Comparison of ENCODE assay signal across 18 mouse cellular contexts in genomic region chr13:112666433-112667024, GRCm38 (mm10). TPM values are rescaled to one million over a fixed set of nuclear protein-coding genes. Genes with fewer than 3 reads are reported as not detected.
A peak's percentile ranks its signal among the peaks of the same experiment; 100 is the strongest.
DNase-seq lines count a peak whose midpoint lies in the region; ATAC-seq and TF ChIP-seq lines count a peak whose summit lies in the region.
"Had no signal": no experiment of that assay in that cellular context is flagged by ENCODE, and none has a peak within 500 bp of the region (broad histone marks: within the 10 kb centered on the region; RNA-seq: fewer than 3 reads in every experiment).

No protein-coding gene starts in this region.

- peaks cover 18% of the 10 kb centered on the region; the same call in 1 of the 2 replicates for H3K4me1 ChIP-seq in heart, embryonic 10.5 days
- H3K4me1 ChIP-seq in small intestine, adult 2 months (ENCODE audit: control insufficient read depth, insufficient read depth, insufficient read length, low read length) = no peaks in the 10 kb centered on the region
- H3K4me1 ChIP-seq: limb, embryonic 12.5 days had no signal

- no peak for TF ChIP-seq POLR2A in small intestine, adult 2 months (IDR thresholded peaks at IDR 0.05; ENCODE audit: low read depth, low read length)

- WGBS in heart, embryonic 10.5 days = 77% methylated on average over 10 of the region's 10 CpGs
- 85% methylated on average over 10 of the region's 10 CpGs for WGBS in small intestine, adult 2 months

- peak overlapping the region; percentile 42; the same call in 1 of the 2 replicates for H3K27ac ChIP-seq in heart, embryonic 10.5 days
- H3K27ac ChIP-seq in small intestine, adult 2 months (ENCODE audit: insufficient read depth, low read depth, low read length) = 0 out of 2 replicates have a peak overlapping the region, but pooled peaks have one; percentile 40
- H3K27ac ChIP-seq: embryonic facial prominence, embryonic 12.5 days; hindbrain, postnatal 0 days; limb, embryonic 12.5 days had no signal

- no peak for TF ChIP-seq CTCF in small intestine, adult 2 months (IDR thresholded peaks at IDR 0.05; ENCODE audit: extremely low read depth, insufficient read length, insufficient replicate concordance, low read depth, low read length)

- H3K4me3 ChIP-seq in heart, embryonic 10.5 days = no peak overlapping the region
- H3K4me3 ChIP-seq in small intestine, adult 2 months (ENCODE audit: low read depth, low read length) = no peak overlapping the region
- H3K4me3 ChIP-seq: embryonic facial prominence, embryonic 12.5 days; limb, embryonic 12.5 days had no signal

- ATAC-seq in granulocyte monocyte progenitor cell, adult 5-6 weeks (replicated peaks; ENCODE audit: poor library complexity, severe bottlenecking) = peak; percentile 93
- ATAC-seq: hindbrain, postnatal 0 days had no signal

- peaks cover 5% of the 10 kb centered on the region for H3K36me3 ChIP-seq in heart, embryonic 10.5 days
- H3K36me3 ChIP-seq in small intestine, adult 2 months (ENCODE audit: control insufficient read depth, insufficient read depth, low read length) = 0 out of 2 replicates have a peak, but pooled peaks cover 2% of the 10 kb centered on the region
- H3K36me3 ChIP-seq: embryonic facial prominence, embryonic 12.5 days had no signal

- peak; percentile 61 for DNase-seq in heart, embryonic 10.5 days (ENCODE audit: low spot score)
- DNase-seq in heart, adult 8-10 months (ENCODE audit: low spot score) = no peak
- peak; percentile 39 for DNase-seq in lung, postnatal 25 days (ENCODE audit: low spot score)
- no peak for DNase-seq in lung, postnatal 14 days
- no peak for DNase-seq in left cerebral cortex, adult 8-10 months (ENCODE audit: low spot score in 2 of 2)
- no peak for DNase-seq in right cerebral cortex, adult 18-20 months
- DNase-seq: adrenal gland, postnatal 10 days; cerebellum, postnatal 36 days; gastrocnemius, postnatal 36 days; kidney, adult 8-10 months; kidney, postnatal 4 days; midbrain, embryonic 14.5 days; thymus, adult 2 months had no signal

- H3K27me3 ChIP-seq in heart, embryonic 10.5 days (ENCODE audit: insufficient read depth, poor library complexity, severe bottlenecking) = no peaks in the 10 kb centered on the region
- H3K27me3 ChIP-seq in small intestine, adult 2 months (ENCODE audit: control insufficient read depth, insufficient read depth, low read length) = no peaks in the 10 kb centered on the region
- H3K27me3 ChIP-seq: embryonic facial prominence, embryonic 12.5 days; limb, embryonic 12.5 days had no signal

- H3K9me3 ChIP-seq in heart, embryonic 10.5 days = no peaks in the 10 kb centered on the region
- H3K9me3 ChIP-seq: embryonic facial prominence, embryonic 12.5 days; limb, embryonic 12.5 days had no signal

RNA-seq across cellular contexts. Expression of gene Slc38a9, which starts 6.0 kb away (rescaled TPM):
- polyA plus RNA-seq in heart, embryonic 10.5 days (2016; fragmentation: Nextera tagmentation; extraction: Ambion mirVana) = 11.2 and 13.9 TPM in 2 replicates
- 10 to 100 TPM in 3 of 4 experiments, 1 to 10 TPM in 1; 9.1 to 12.2 (median 10.8) TPM for total RNA-seq in heart, adult 8-10 months (2022)
- total RNA-seq in granulocyte monocyte progenitor cell, adult 5-6 weeks (2014; fragmentation: Nextera tagmentation) = 23.7 and 26.2 TPM in 2 replicates
- total RNA-seq in granulocyte monocyte progenitor cell, adult 5-6 weeks (2017) = 10.2 and 15.9 TPM in 2 replicates
- polyA plus RNA-seq in small intestine, adult 2 months (2012; rRNA removed) = 1.3 and 2.9 TPM in 2 replicates
- 10 to 100 TPM; 21.0 to 30.3 (median 26.1) TPM for total RNA-seq in left cerebral cortex, adult 8-10 months (2022)

RNA-seq across cellular contexts. Expression of gene Ddx4, which starts 14.3 kb away (rescaled TPM):
- 1.1 TPM in 2 replicates for polyA plus RNA-seq in heart, embryonic 10.5 days (2016; fragmentation: Nextera tagmentation; extraction: Ambion mirVana)
- total RNA-seq in heart, adult 8-10 months (2022) = under 1 TPM in 2 of 4 experiments, not detected in 2; 0.09 to 0.12 TPM
- total RNA-seq in granulocyte monocyte progenitor cell, adult 5-6 weeks (2014; fragmentation: Nextera tagmentation) = not detected in 2 replicates
- total RNA-seq in granulocyte monocyte progenitor cell, adult 5-6 weeks (2017) = not detected in 2 replicates
- polyA plus RNA-seq in small intestine, adult 2 months (2012; rRNA removed) = not detected in 2 replicates
- total RNA-seq in left cerebral cortex, adult 8-10 months (2022) = 1 to 10 TPM; 1.3 to 1.9 (median 1.8) TPM
- total RNA-seq: gastrocnemius, postnatal 36 days had no signal

Comparison
In these comparisons a context has a peak if more than half of its experiments do, and no peak if none do; other contexts are left out.
1. DNase-seq: peak in heart, embryonic 10.5 days (single experiment) and lung, postnatal 25 days (single experiment); none in heart, adult 8-10 months (single experiment), lung, postnatal 14 days (single experiment), left cerebral cortex, adult 8-10 months (0 of 2) and right cerebral cortex, adult 18-20 months (single experiment).